Mouse (Mus musculus) thymus, adult 2 months (tissue): ENCODE measurements at regions not wholly inside any gene's neighbourhood (a gene's known extent, or its start where the extent isn't known, plus 50 kb on each side); places are given as distances from the start of the nearest gene placed in this dataset.

ENCODE experiments used
- DNase-seq: peaks from one replicate; pipeline ENCODE4 v3.0.0; 2021
- H3K27ac ChIP-seq: fragments of 200-500 bp; 2 replicates; pipeline ENCODE4 v1.5.1; 2012; ENCODE audit warnings: low read length, control low read depth; ENCODE audit not compliant: control insufficient read depth, insufficient read depth
- H3K27me3 ChIP-seq: fragments of 200-500 bp; 2 replicates; pipeline ENCODE4 v1.6.1; 2012; ENCODE audit warnings: mild to moderate bottlenecking, low read length, moderate library complexity, mixed read lengths; ENCODE audit not compliant: control insufficient read depth, insufficient read depth
- H3K36me3 ChIP-seq: fragments of 200-500 bp; 2 replicates; pipeline ENCODE4 v1.6.1; 2012; ENCODE audit warnings: mild to moderate bottlenecking, low read length, moderate library complexity; ENCODE audit not compliant: control insufficient read depth, insufficient read depth
- H3K4me1 ChIP-seq: fragments of 200-500 bp; replicated peaks from 2 replicates; pipeline ENCODE4 v1.6.1; 2012; ENCODE audit warnings: low read length; ENCODE audit not compliant: control insufficient read depth, insufficient read depth
- H3K4me3 ChIP-seq: fragments of 200-500 bp; 2 replicates; pipeline ENCODE4 v1.5.1; 2012; ENCODE audit warnings: mild to moderate bottlenecking, low read length, control low read depth, moderate library complexity; ENCODE audit not compliant: control insufficient read depth, insufficient read depth
- CTCF ChIP-seq: fragments of 200-500 bp; IDR thresholded peaks from 2 replicates; pipeline ENCODE4 v1.5.1; 2012; ENCODE audit warnings: mild to moderate bottlenecking, control low read depth, low read length, moderate library complexity, borderline replicate concordance; ENCODE audit not compliant: control insufficient read depth, poor library complexity, insufficient read depth; ENCODE audit errors: extremely low read depth
- POLR2A ChIP-seq: fragments of 200-500 bp; IDR thresholded peaks from 2 replicates; pipeline ENCODE4 v1.6.1; 2012; ENCODE audit warnings: mild to moderate bottlenecking, low read length, control low read depth, moderate library complexity; ENCODE audit not compliant: control insufficient read depth, poor library complexity, insufficient read depth; ENCODE audit errors: extremely low read depth
- WGBS: fragments of 180-500 bp; shearing (Covaris S2); methylation state at CpG from one replicate; pipeline ENCODE4 v1.1.7; 2018; 5-methylcytosine and 5-hydroxymethylcytosine counted together

GRCm38 (mm10) chr12:21522621-21523020 is 105.2 kb upstream of the Ywhaq start:
- DNase-seq: no peak
- H3K36me3 ChIP-seq: no peaks in the 10 kb centered on the region
- no peak overlapping the region for H3K27ac ChIP-seq

DNA sequence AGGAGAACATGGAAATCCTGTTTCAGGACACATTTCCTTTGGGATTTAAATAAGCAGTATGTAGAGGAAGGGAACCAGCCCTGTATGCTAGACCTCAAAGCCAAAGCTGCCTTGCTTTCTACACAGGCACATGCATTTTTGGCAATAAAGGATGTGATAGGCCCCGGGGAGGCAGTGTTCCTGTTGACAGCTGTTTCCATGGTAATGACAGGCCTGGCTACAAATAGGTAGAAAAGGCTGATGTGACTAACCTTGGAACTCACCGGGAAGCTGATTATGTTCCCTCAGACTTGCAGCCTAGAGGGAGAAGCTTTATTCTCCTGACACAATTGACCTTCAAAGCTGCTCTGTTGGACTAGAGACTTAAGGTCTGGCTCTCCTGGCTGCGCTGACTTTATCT is 101.6 kb upstream of the Ywhaq start:
- Histone ChIP-seq H3K4me1 (no peaks in the 10 kb centered on the region), H3K27me3 (no peaks in the 10 kb centered on the region), H3K27ac (no peak overlapping the region), H3K4me3 (no peak overlapping the region), H3K36me3 (no peaks in the 10 kb centered on the region)
- TF ChIP-seq POLR2A (no peak), CTCF (no peak)
- WGBS: 65% methylated on average over 3 of the region's 3 CpGs
- no peak for DNase-seq

More at GRCm38 (mm10) chr12:21522621-21523020, 105.2 kb upstream of the Ywhaq start:
- TF ChIP-seq POLR2A (no peak), CTCF (no peak)
- no peaks in the 10 kb centered on the region for H3K27me3 ChIP-seq
- no peaks in the 10 kb centered on the region for H3K4me1 ChIP-seq
- 57% methylated on average over 3 of the region's 3 CpGs for WGBS
- H3K4me3 ChIP-seq: no peak overlapping the region

DNA sequence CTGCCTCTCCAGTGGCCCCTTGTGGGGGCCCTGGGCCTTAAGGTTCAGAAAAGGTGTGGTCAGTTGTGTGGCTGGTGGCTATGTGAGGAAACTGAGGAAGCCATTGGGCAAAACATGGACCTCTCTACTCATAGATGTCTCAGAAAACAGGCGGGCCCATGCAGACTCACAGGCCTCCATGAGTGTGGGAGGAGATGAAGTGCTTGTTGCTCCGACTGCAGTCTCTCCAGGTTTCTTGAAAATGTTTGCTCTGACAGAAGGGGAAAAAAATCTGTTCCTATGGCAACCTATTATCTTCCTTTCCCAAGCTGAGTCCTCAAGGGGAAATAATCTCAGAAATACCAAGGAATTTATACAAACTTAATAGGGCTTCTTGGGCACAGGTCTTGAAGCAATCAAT is 95.3 kb upstream of the Ywhaq start:
- TF ChIP-seq CTCF: no peak
- no peak for TF ChIP-seq POLR2A
- WGBS: 87% methylated on average over 2 of the region's 2 CpGs

DNA sequence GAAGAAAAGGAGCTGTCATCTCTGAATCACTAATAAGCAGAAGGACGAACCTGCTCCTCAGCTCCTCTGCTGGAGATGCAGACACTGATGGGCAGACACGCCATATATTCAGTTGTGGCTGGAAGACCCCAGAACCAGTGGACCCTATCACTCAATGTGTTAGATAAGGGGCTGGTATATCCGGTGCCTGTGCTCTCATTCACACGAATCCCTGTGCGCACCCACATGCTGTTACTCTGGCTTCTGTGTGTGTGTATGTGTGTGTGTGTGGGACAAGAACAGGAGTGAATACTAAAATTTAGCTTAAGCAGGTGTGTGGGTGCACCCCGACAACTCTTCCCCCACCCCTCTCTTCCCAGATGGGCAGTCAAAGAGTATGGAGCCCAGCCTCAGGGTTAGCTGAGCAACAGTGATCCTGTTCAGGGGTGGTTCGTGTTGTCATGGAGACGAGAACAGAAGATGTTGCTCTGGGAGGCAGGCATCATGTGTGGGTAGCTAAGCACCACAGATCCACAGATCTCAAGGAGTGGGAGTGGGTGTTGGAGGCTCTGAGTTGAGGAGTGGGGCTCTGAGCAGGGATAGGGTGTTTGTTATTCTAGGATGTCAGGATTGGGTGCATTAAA is 93.7 kb upstream of the Ywhaq start:
- Histone ChIP-seq H3K4me3 (no peak overlapping the region), H3K36me3 (no peaks in the 10 kb centered on the region), H3K27ac (no peak overlapping the region), H3K27me3 (no peaks in the 10 kb centered on the region), H3K4me1 (no peaks in the 10 kb centered on the region)
- WGBS: 91% methylated on average over 8 of the region's 8 CpGs
- TF ChIP-seq POLR2A (no peak), CTCF (no peak)
- no peak for DNase-seq

More for the DNA sequence above, 95.3 kb upstream of the Ywhaq start:
- Histone ChIP-seq H3K27ac (no peak overlapping the region), H3K4me1 (no peaks in the 10 kb centered on the region), H3K4me3 (no peak overlapping the region), H3K36me3 (no peaks in the 10 kb centered on the region), H3K27me3 (no peaks in the 10 kb centered on the region)
- no peak for DNase-seq

- no peaks in the 10 kb centered on the region for H3K36me3 ChIP-seq
- WGBS: 63% methylated on average over 1 of the region's 1 CpGs
- no peaks in the 10 kb centered on the region for H3K4me1 ChIP-seq
- no peak overlapping the region for H3K4me3 ChIP-seq
- H3K27me3 ChIP-seq: no peaks in the 10 kb centered on the region
- DNase-seq: no peak
- TF ChIP-seq POLR2A (no peak), CTCF (no peak)
- H3K27ac ChIP-seq: no peak overlapping the region
Measured at GRCm38 (mm10) chr12:21507080-21507479, 89.6 kb upstream of the Ywhaq start.

GRCm38 (mm10) chr12:21505731-21506368 is 88.4 kb upstream of the Ywhaq start:
- no peaks in the 10 kb centered on the region for H3K4me1 ChIP-seq
- no peak overlapping the region for H3K4me3 ChIP-seq
- no peaks in the 10 kb centered on the region for H3K27me3 ChIP-seq
- H3K27ac ChIP-seq: no peak overlapping the region
- TF ChIP-seq POLR2A (no peak), CTCF (no peak)
- WGBS: 87% methylated on average over 6 of the region's 6 CpGs
- no peak for DNase-seq
- no peaks in the 10 kb centered on the region for H3K36me3 ChIP-seq
